Mouse (Mus musculus) G1E (cell line): ENCODE data around the gene Prkca. TPM values are rescaled to one million over a fixed set of nuclear protein-coding genes. Genes with fewer than 3 reads are reported as not detected.

Experiments
- ATAC-seq: 2 replicates; pipeline ENCODE4 v1.8.0; 2016; ENCODE audit warnings: mild to moderate bottlenecking; ENCODE audit not compliant: insufficient number of reproducible peaks, poor library complexity, low FRiP score, severe bottlenecking; ENCODE audit errors: extremely low read depth
- DNase-seq: peaks from one replicate; pipeline ENCODE4 v3.0.0; 2012; ENCODE audit warnings: low spot score
- H3K27me3 ChIP-seq: 2 replicates; pipeline ENCODE4 v1.6.1; 2012; ENCODE audit warnings: mild to moderate bottlenecking, low read length, inconsistent platforms; ENCODE audit not compliant: insufficient read depth
- H3K36me3 ChIP-seq: replicated peaks from 2 replicates; pipeline ENCODE3; 2012; ENCODE audit warnings: mild to moderate bottlenecking, inconsistent platforms
- H3K4me1 ChIP-seq: 2 replicates; pipeline ENCODE4 v1.6.1; 2012; ENCODE audit warnings: low read depth, low read length, inconsistent platforms, mixed read lengths; ENCODE audit not compliant: insufficient read depth
- H3K4me3 ChIP-seq: 2 replicates; pipeline ENCODE4 v1.5.1; 2012; ENCODE audit warnings: low read depth, mild to moderate bottlenecking, inconsistent platforms, low read length, moderate library complexity, mixed read lengths
- H3K9me3 ChIP-seq: replicated peaks from 2 replicates; pipeline ENCODE4 v1.6.1; 2012; ENCODE audit warnings: inconsistent platforms
- CTCF ChIP-seq: IDR thresholded peaks from 2 replicates; pipeline ENCODE4 v1.5.1; 2012; ENCODE audit warnings: low read depth, low read length, inconsistent platforms, mixed read lengths
- GATA1 ChIP-seq: IDR thresholded peaks from 2 replicates; pipeline ENCODE4 v1.6.1; 2012; ENCODE audit warnings: borderline replicate concordance, low read length, inconsistent platforms, mixed read lengths
- GATA2 ChIP-seq: IDR thresholded peaks from 2 replicates; pipeline ENCODE4 v1.6.1; 2012; ENCODE audit warnings: low read depth, low read length, inconsistent platforms, borderline replicate concordance
- POLR2AphosphoS5 ChIP-seq: IDR thresholded peaks from 2 replicates; pipeline ENCODE4 v1.6.1; 2012; ENCODE audit warnings: low read depth, low read length, inconsistent platforms; ENCODE audit not compliant: insufficient replicate concordance
- TAL1 ChIP-seq: conservative IDR thresholded peaks from 2 replicates; pipeline ENCODE4 v1.6.1; 2012; ENCODE audit warnings: low read depth, low read length, inconsistent platforms, mixed read lengths
- polyA plus RNA-seq: library from polyadenylated mRNA; stranded (reverse); fragments of >175 nt; gene quantifications from 2 replicates; pipeline ENCODE4 v1.2.3, GENCODE M21; 2012
- total RNA-seq, 2 experiments: library from RNA; stranded (forward) in 1 of 2; stranded (reverse) in 1 of 2; fragments of 200-1000 nt in 1 of 2; fragments of >200 nt in 1 of 2; fragmentation: Nextera tagmentation in 1 of 2; gene quantifications; 2 replicates each; pipeline ENCODE4 v1.2.3; 2014 to 2017

Prkca gene
- total and polyA plus RNA-seq, 3 experiments, result 0.11 TPM; not detected in 2

DNA sequence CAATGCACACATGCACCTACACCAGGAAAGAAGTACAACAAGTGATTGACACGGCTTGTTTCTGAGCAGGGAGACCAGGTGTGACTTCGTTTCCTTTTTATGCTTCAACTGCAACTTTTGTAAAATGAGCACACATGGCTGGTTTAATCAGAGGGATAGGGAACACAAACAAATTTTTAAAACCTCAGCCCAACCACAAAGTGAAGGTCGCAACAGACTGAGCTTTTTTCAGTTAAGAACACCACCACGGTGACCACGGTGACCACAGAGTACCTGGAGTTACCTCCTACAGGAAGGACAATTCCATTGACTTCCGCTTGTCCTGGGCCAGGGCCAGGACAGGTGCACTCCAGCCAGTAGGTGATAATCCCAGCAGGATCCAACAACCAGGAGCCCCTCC lies 25.9 kb downstream of the Prkca start:
- DNase-seq (no peak), ATAC-seq (no peak)
- H3K27me3 ChIP-seq, result no peaks in the 10 kb centered on the region
- H3K9me3 ChIP-seq, result peaks cover 31% of the 10 kb centered on the region
- no peak overlapping the region for H3K4me3 ChIP-seq
- H3K4me1 ChIP-seq, result no peaks in the 10 kb centered on the region
- TF ChIP-seq GATA1 (no peak), TAL1 (no peak), POLR2AphosphoS5 (no peak), GATA2 (no peak), CTCF (no peak)
- no peaks in the 10 kb centered on the region for H3K36me3 ChIP-seq

DNA sequence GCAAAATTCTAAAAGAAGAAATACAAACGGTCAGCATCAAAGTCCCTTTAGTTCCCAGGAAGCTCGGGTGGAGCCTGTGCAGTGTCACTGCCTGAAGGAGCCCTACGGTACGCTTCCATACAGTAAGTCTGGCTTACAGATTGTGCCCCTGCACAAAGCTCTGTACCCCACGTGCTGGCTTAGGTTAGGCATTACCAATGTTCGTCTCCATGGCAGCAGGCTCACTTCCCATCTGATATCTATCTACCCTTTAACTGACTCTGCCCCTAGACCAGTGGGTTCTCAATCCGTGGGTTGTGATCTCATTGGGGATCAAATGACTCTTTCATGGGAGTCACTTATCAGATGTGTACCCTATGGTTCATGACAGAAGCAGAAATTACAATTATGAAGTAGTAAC lies 28.0 kb downstream of the Prkca start:
- H3K4me3 ChIP-seq, result no peak overlapping the region
- peaks cover 32% of the 10 kb centered on the region for H3K9me3 ChIP-seq
- ATAC-seq, result no peak
- H3K27me3 ChIP-seq, result no peaks in the 10 kb centered on the region
- no peaks in the 10 kb centered on the region for H3K36me3 ChIP-seq
- no peak for TF ChIP-seq GATA2
- DNase-seq, result no peak
- H3K4me1 ChIP-seq, result no peaks in the 10 kb centered on the region

DNA sequence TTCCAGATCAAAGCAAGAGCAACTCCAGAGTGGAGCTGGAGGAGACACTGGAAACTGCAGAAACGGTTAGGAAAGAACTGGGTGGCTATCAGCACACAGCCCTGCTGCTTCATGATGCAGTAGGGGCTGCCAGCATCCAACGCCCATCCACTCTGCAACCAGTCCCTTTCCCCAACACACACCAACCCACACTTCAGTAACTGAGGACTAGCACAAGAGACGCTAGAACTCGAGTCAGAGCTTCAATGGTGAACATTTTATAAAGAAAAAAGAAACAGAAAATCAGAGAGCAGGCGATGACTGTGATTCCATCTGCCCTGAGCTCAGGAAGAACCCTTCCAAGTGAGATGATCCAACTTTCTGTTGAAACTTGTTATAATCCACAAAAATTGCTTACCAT lies 31.2 kb downstream of the Prkca start:
- H3K4me1 ChIP-seq, result no peaks in the 10 kb centered on the region
- no peak for TF ChIP-seq GATA1
- no peak for TF ChIP-seq CTCF
- TF ChIP-seq GATA2, result no peak
- peaks cover 29% of the 10 kb centered on the region for H3K9me3 ChIP-seq
- no peaks in the 10 kb centered on the region for H3K27me3 ChIP-seq
- H3K36me3 ChIP-seq, result no peaks in the 10 kb centered on the region
- no peak overlapping the region for H3K4me3 ChIP-seq
- ATAC-seq (no peak), DNase-seq (no peak)

DNA sequence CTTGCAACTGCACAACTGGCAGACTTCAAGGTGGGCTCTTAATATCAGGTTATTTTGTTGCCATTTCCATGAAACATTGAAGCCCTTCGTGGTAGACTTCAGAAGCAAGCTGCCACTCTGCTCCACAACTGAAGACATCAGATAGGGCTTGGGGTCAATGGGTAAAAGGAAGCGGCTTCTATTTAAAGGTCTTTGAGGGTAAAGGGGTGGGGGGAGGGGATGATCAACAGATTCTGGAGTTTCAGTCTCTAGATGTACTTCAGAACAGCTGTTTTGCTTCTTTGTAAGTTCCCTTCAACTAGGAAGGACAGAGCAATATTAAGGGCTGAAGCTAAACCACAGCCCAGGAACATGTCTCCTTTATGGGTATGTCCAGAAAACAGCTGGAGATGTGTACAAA lies 31.8 kb downstream of the Prkca start:
- no peaks in the 10 kb centered on the region for H3K4me1 ChIP-seq
- peaks cover 34% of the 10 kb centered on the region for H3K9me3 ChIP-seq
- H3K27me3 ChIP-seq, result no peaks in the 10 kb centered on the region
- DNase-seq, result no peak
- no peak for ATAC-seq
- no peak overlapping the region for H3K4me3 ChIP-seq
- no peaks in the 10 kb centered on the region for H3K36me3 ChIP-seq
- TF ChIP-seq GATA1 (no peak), TAL1 (no peak), POLR2AphosphoS5 (no peak), CTCF (no peak), GATA2 (no peak)

DNA sequence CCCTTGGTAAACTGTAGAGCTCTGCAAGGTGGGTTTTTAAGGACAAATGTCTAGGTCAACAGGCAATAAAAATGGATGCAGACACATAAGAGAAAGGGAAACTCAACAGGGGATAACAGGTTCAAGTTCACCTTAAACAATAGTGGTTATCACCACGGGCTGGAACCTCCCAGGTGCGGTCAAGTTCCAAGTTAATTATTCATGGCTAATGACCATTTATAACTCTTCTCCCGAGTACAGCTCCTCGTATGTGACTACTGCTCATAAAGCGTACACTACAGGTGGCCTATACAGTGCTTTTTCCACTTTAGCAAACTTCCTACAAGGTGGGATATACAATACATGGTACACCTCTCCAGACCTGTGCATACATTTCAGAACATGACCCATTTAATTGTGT lies 33.9 kb downstream of the Prkca start:
- Histone ChIP-seq H3K4me3 (no peak overlapping the region), H3K36me3 (no peaks in the 10 kb centered on the region), H3K9me3 (peaks cover 38% of the 10 kb centered on the region), H3K27me3 (no peaks in the 10 kb centered on the region), H3K4me1 (no peaks in the 10 kb centered on the region)
- DNase-seq, result no peak
- ATAC-seq, result no peak
- no peak for TF ChIP-seq POLR2AphosphoS5
- TF ChIP-seq GATA2, result no peak
- TF ChIP-seq CTCF, result no peak
- no peak for TF ChIP-seq GATA1
- no peak for TF ChIP-seq TAL1

DNA sequence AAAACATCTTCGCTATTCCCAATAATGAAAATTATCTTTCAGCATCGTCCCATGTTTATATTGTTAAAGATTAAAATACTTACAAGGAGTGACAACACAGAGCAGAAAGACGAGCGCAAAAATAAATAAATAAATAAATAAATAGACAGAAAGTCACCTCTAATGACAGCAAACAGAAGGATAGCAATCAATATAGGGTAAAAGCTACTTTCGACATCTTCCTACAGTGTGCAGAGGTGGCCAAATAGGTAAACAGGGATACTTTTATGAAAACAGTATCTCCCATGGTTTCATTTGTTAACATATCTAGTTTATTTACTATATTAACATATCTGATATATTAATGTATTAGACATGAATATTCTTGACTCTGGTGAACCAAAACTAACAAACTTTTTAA lies 35.5 kb downstream of the Prkca start:
- ATAC-seq (no peak), DNase-seq (no peak)
- no peaks in the 10 kb centered on the region for H3K36me3 ChIP-seq
- no peaks in the 10 kb centered on the region for H3K27me3 ChIP-seq
- TF ChIP-seq TAL1 (no peak), GATA2 (no peak), GATA1 (no peak), CTCF (no peak), POLR2AphosphoS5 (no peak)
- peaks cover 39% of the 10 kb centered on the region for H3K9me3 ChIP-seq
- H3K4me3 ChIP-seq, result no peak overlapping the region
- no peaks in the 10 kb centered on the region for H3K4me1 ChIP-seq

DNA sequence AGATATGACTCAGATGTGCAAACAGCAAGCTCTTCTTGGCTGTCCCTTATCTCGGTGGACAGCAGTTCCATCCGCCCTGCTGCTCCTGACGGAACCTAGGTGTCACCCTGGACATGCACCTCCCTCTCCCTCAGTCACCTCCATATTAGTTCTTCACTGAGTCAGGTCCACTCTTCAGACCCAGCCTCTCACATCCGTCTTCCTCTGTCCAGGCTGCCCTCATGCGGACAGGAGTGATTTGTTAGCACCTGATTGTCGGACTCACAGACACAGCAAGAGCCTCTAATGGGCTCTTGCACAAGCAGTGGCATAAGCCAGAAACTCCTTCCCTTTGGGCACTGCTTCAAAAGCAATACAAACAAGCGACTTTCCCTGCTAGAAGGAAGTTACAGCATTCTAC lies 36.5 kb downstream of the Prkca start:
- Histone ChIP-seq H3K27me3 (no peaks in the 10 kb centered on the region), H3K36me3 (no peaks in the 10 kb centered on the region), H3K9me3 (peaks cover 37% of the 10 kb centered on the region), H3K4me3 (no peak overlapping the region), H3K4me1 (no peaks in the 10 kb centered on the region)
- DNase-seq (no peak), ATAC-seq (no peak)
- TF ChIP-seq GATA2 (no peak), TAL1 (no peak), POLR2AphosphoS5 (no peak), GATA1 (no peak), CTCF (no peak)

DNA sequence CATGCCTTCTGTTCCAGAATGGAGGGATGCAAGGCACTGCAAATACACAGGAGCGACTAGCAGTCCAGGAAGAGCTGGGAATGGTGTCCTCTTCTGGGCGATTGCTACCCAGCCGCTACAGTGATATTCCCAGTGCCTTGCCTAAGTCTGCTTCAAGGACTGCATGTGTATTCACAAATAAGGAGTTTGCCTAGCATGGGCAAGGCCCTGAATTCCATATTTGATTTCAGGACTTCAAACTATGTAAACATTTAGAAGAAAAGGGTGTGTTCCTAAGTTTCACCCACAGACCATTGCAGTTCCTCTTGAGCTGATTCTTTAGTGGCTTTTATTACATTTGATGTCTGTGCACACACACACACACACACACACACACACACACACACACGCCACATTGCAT lies 39.9 kb downstream of the Prkca start:
- H3K4me3 ChIP-seq, result no peak overlapping the region
- peaks cover 44% of the 10 kb centered on the region for H3K9me3 ChIP-seq
- no peaks in the 10 kb centered on the region for H3K4me1 ChIP-seq
- TF ChIP-seq GATA2 (no peak), TAL1 (no peak), GATA1 (no peak), CTCF (no peak), POLR2AphosphoS5 (no peak)
- no peak for ATAC-seq
- no peak for DNase-seq
- no peaks in the 10 kb centered on the region for H3K36me3 ChIP-seq
- no peaks in the 10 kb centered on the region for H3K27me3 ChIP-seq
